Mouse (Mus musculus) mammary gland, adult 2 months (tissue): ENCODE measurements around the gene Wdr95. TPM values are rescaled to one million over a fixed set of nuclear protein-coding genes. Genes with fewer than 3 reads are reported as not detected.

Source experiments
- polyA plus RNA-seq: library from polyadenylated mRNA; depleted of rRNA; stranded (reverse); fragments of >200 nt; gene quantifications from 2 replicates; pipeline ENCODE4 v1.2.3, GENCODE M21; 2012; ENCODE audit warnings: low replicate concordance; rRNA removed

Gene Wdr95
- polyA plus RNA-seq = 0.24 and 0.25 TPM in 2 replicates

GRCm38 (mm10) chr5:149527999-149528729, at the start of gene Wdr95:
Gene Wdr95, plus strand, starts transcription at chr5:149528679.

DNA sequence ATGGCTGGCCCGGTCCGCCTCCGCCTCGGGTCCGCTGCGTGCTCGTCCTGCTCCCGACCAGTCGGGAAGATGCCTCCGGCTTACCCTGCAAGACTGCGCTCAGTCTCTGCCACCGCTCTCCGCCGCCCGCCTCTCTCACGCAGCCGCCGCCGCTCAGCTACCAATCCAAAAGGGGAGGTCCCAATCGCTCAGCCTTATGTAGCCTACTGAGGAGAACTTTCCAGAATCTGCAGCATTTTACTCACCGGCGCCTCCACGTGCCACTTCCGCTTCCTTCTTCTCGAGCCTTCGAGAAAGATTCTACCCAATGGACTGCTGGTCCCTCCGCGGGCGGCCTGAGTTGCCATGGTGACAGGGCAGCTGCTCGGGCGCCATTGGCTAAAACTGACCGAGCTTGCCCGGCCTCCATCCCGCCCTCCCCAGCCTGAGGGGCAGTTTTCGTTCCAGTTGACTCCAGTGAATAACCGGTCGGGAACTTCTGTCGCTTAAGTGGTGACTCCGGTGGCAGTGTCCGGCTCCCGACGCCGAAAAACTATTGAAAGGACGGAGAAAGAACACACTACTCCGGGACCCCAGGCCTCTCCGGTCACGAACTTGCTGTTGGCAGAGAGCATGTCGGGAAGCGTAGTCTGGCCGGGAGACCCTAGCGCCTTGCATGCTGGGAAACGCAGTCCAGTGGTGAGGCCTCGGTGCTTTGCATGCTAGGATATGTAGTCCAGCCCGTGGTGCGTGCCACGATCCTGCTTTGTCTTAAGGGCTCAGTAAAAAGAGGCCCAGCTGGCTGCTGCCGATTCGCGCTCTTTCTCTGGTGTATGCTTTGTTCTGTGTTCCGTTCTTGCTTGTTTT, 107.8 kb downstream of the Wdr95 start, which contains the start of gene Hsph1:
Gene Hsph1, minus strand, starts transcription at position 302 of the 846 bp plus-strand sequence.

Other genes starting within 250 kb of the Wdr95 start
- gene Medag, start 116.9 kb upstream of the Wdr95 start, polyA plus RNA-seq = 20.3 and 24.1 TPM in 2 replicates
- not detected in 2 replicates for gene Tex26, start 89.0 kb upstream of the Wdr95 start, polyA plus RNA-seq
- 9.2 and 11.7 TPM in 2 replicates for gene Hsph1, start 107.7 kb downstream of the Wdr95 start, polyA plus RNA-seq
- 8.1 and 10.9 TPM in 2 replicates for gene B3glct, start 149.6 kb downstream of the Wdr95 start, polyA plus RNA-seq